Mouse (Mus musculus): ENCODE results near the gene Asic4. TPM values are rescaled to one million over a fixed set of nuclear protein-coding genes. Genes with fewer than 3 reads are reported as not detected.

Asic4 gene
- polyA plus RNA-seq, 1 experiment from 2014 or later = 19.0 TPM

Other genes with a start within 250 kb of the Asic4 start
- 21.2 and 26.3 TPM in 2 replicates for gene Glb1l, start 239.6 kb upstream of the Asic4 start, polyA plus RNA-seq (2016; fragmentation: Nextera tagmentation; extraction: Ambion mirVana)
- gene Stk16, start 239.6 kb upstream of the Asic4 start, polyA plus RNA-seq (2016; fragmentation: Nextera tagmentation; extraction: Ambion mirVana) = 125 and 130 TPM in 2 replicates
- gene Tuba4a, start 230.6 kb upstream of the Asic4 start, polyA plus RNA-seq (2016; fragmentation: Nextera tagmentation; extraction: Ambion mirVana) = 10.3 and 11.1 TPM in 2 replicates
- gene A630095N17Rik, start 218.3 kb upstream of the Asic4 start, polyA plus RNA-seq (2016; fragmentation: Nextera tagmentation; extraction: Ambion mirVana) = not detected in 2 replicates
- 54.6 and 55.2 TPM in 2 replicates for gene Dnajb2, start 214.0 kb upstream of the Asic4 start, polyA plus RNA-seq (2016; fragmentation: Nextera tagmentation; extraction: Ambion mirVana)
- gene Ptprn, start 185.9 kb upstream of the Asic4 start, polyA plus RNA-seq (2016; fragmentation: Nextera tagmentation; extraction: Ambion mirVana) = 11.7 and 12.6 TPM in 2 replicates
- 50.0 and 56.8 TPM in 2 replicates for gene Resp18, start 172.0 kb upstream of the Asic4 start, polyA plus RNA-seq (2016; fragmentation: Nextera tagmentation; extraction: Ambion mirVana)
- gene Dnpep, start 132.4 kb upstream of the Asic4 start, polyA plus RNA-seq (2016; fragmentation: Nextera tagmentation; extraction: Ambion mirVana) = 173 and 175 TPM in 2 replicates
- gene Des, start 90.1 kb upstream of the Asic4 start, polyA plus RNA-seq (2016; fragmentation: Nextera tagmentation; extraction: Ambion mirVana) = 2.3 and 10.5 TPM in 2 replicates
- gene Speg, start 75.1 kb upstream of the Asic4 start, polyA plus RNA-seq (2016; fragmentation: Nextera tagmentation; extraction: Ambion mirVana) = 19.1 and 19.7 TPM in 2 replicates
- gene Gmppa, start 14.5 kb upstream of the Asic4 start, polyA plus RNA-seq (2016; fragmentation: Nextera tagmentation; extraction: Ambion mirVana) = 73.1 and 74.1 TPM in 2 replicates
- gene Chpf, start 28.9 kb downstream of the Asic4 start, polyA plus RNA-seq (2016; fragmentation: Nextera tagmentation; extraction: Ambion mirVana) = 39.2 and 41.5 TPM in 2 replicates
- gene Tmem198, start 29.1 kb downstream of the Asic4 start, polyA plus RNA-seq (2016; fragmentation: Nextera tagmentation; extraction: Ambion mirVana) = 25.3 and 25.7 TPM in 2 replicates
- 63.4 and 66.4 TPM in 2 replicates for gene Obsl1, start 56.0 kb downstream of the Asic4 start, polyA plus RNA-seq (2016; fragmentation: Nextera tagmentation; extraction: Ambion mirVana)
- 8.6 and 9.2 TPM in 2 replicates for gene Inha, start 56.6 kb downstream of the Asic4 start, polyA plus RNA-seq (2016; fragmentation: Nextera tagmentation; extraction: Ambion mirVana)
- 25.7 and 29.3 TPM in 2 replicates for gene Stk11ip, start 71.1 kb downstream of the Asic4 start, polyA plus RNA-seq (2016; fragmentation: Nextera tagmentation; extraction: Ambion mirVana)
- gene Slc4a3, start 95.8 kb downstream of the Asic4 start, polyA plus RNA-seq (2016; fragmentation: Nextera tagmentation; extraction: Ambion mirVana) = 36.9 and 38.6 TPM in 2 replicates